Mouse (Mus musculus): ENCODE measurements around the gene Gnb2. TPM values are rescaled to one million over a fixed set of nuclear protein-coding genes. Genes with fewer than 3 reads are reported as not detected.

Gnb2 gene
- total RNA-seq (2021), result 100 to 1,000 TPM; 570 to 583 TPM
- long read RNA-seq, experiment 1, transcript Gnb2-212 (9 exons, 1,569 nt), result minor isoform, 7 of 204 reads
- long read RNA-seq, experiment 1, transcript Gnb2-201 (10 exons, 1,860 nt), result major isoform, 158 of 204 reads
- long read RNA-seq, experiment 1, partial matches to known transcripts, result 16 of 204 reads
- long read RNA-seq, experiment 1, other reads (novel, unspliced or antisense), result 18 of 204 reads
- long read RNA-seq, experiment 2, transcript Gnb2-212 (9 exons, 1,569 nt), result minor isoform, 8 of 169 reads
- long read RNA-seq, experiment 2, transcript Gnb2-201 (10 exons, 1,860 nt), result major isoform, 128 of 169 reads
- long read RNA-seq, experiment 2, partial matches to known transcripts, result 13 of 169 reads
- long read RNA-seq, experiment 2, other reads (novel, unspliced or antisense), result 20 of 169 reads

- intact Hi-C loops (cut with DNase I), result loop anchor here (1.0 to 5.0 kb wide), 4 partner anchors 20 to 634 kb away; partner anchors contain the start of genes Actl6b and Tsc22d4
- TF ChIP-seq CTCF (IDR thresholded peaks at IDR 0.05), result no peak
- DNase-seq (ENCODE audit: extremely low spot score in 1 of 2, low spot score in 2 of 2), result peak; percentile 96
- Histone ChIP-seq H3K27ac (peak within 1 kb of the TSS; percentile 100), H3K4me3 (peak within 1 kb of the TSS; percentile 97)
Measured at GRCm38 (mm10) chr5:137533117-137533827, at the start of gene Gnb2, which contains the start of gene Epo. Gene Gnb2, minus strand, starts transcription at chr5:137533510. Gene Epo, minus strand, starts transcription at chr5:137533242.

- no peak for TF ChIP-seq CTCF (IDR thresholded peaks at IDR 0.05)
- no peak overlapping the region for H3K27ac ChIP-seq
- intact Hi-C loops (cut with DNase I), result no loop called here
- H3K4me3 ChIP-seq, result no peak overlapping the region
- no peak for DNase-seq (ENCODE audit: extremely low spot score in 1 of 2, low spot score in 2 of 2)
Measured at GRCm38 (mm10) chr5:137582702-137583101, 49.4 kb upstream of the Gnb2 start.

- Histone ChIP-seq H3K4me3 (no peak overlapping the region), H3K27ac (no peak overlapping the region)
- TF ChIP-seq CTCF (IDR thresholded peaks at IDR 0.05), result no peak
- DNase-seq (ENCODE audit: extremely low spot score in 1 of 2, low spot score in 2 of 2), result no peak
- intact Hi-C loops (cut with DNase I), result no loop called here
Measured at GRCm38 (mm10) chr5:137580246-137580645, 46.9 kb upstream of the Gnb2 start.

DNA sequence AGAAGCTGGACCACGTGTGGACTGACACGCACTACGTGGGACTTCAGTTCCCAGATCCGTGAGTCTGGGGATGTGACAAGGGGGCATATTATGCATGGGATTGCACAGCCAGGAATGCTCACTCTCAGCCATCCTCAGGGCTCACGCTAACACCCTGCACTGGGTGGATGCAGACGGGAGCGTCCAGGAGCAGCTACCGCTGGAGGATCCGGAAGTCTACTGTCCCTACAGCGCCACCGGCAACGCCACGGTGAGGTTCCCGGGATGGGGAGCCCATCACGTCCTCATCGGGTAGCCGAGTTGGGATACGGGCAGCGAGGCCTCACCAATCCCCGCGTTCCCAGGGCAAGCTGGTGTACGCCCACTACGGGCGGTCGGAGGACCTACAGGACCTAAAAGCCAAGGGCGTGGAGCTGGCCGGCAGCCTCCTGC is 41.2 kb upstream of the Gnb2 start:
- Histone ChIP-seq H3K27ac (peak overlapping the region; percentile 4; the same call in 1 of the 2 replicates), H3K4me3 (peak overlapping the region; percentile 42)
- intact Hi-C loops (cut with DNase I), result loop anchor here (10.0 kb wide), 1 partner anchor 60 kb away; the partner anchor contains the start of gene Gigyf1
- DNase-seq (ENCODE audit: extremely low spot score in 1 of 2, low spot score in 2 of 2), result peak in 1 of 2 experiments; percentile 64
- peak; percentile 45 for TF ChIP-seq CTCF (IDR thresholded peaks at IDR 0.05)

DNA sequence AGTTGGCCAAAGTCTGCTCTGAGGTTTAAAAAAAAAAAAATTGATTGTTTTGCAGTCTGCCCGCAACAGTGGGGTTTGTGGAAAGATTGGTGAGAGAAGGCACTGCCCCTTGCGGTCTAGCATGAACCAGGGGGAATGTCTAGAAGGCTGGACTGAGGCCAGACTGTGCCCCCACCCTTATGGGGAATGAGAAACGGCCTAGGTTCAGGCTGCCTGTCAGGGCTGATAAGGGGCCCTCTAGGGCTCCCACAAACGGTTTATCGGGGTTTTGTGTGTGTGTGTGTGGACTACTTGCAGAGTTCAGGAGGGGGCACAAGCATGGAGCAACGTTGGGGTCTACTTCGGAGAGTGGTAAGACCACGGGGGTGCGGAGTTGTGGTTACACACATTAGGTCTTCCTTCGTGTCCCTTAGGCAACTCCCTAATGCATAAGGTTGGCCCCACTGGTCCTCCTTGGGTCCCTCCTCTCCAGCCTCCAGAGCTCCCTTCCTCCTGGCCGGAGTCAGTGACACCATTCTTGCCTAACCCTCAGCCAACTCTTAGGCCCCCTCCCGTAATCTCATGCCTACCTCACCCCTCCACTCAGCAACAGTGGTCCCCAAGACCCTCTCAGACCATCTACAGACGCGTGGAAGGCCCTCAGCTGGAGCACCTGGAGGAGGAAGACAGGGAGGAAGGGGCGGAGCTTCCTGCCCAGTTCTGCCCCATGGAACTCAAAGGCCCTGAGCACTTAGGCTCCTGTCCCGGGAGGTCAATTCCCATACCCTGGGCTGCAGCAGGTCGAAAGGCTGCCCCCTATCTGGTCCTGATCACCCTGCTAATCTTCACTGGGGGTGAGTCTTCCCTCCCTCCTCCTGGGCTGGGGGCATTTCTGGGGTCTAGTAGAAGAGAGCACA is 37.6 kb upstream of the Gnb2 start:
- DNase-seq (ENCODE audit: extremely low spot score in 1 of 2, low spot score in 2 of 2), result no peak
- H3K4me3 ChIP-seq, result no peak overlapping the region
- no peak overlapping the region for H3K27ac ChIP-seq
- no peak for TF ChIP-seq CTCF (IDR thresholded peaks at IDR 0.05)
- intact Hi-C loops (cut with DNase I), result loop anchor here (10.0 kb wide), 1 partner anchor 56 kb away; the partner anchor contains the start of gene Gigyf1

GRCm38 (mm10) chr5:137570181-137570580 is 36.9 kb upstream of the Gnb2 start:
- H3K27ac ChIP-seq, result no peak overlapping the region
- intact Hi-C loops (cut with DNase I), result loop anchor here (10.0 kb wide), 1 partner anchor 55 kb away; the partner anchor contains the start of gene Gigyf1
- no peak for TF ChIP-seq CTCF (IDR thresholded peaks at IDR 0.05)
- no peak overlapping the region for H3K4me3 ChIP-seq
- DNase-seq (ENCODE audit: extremely low spot score in 1 of 2, low spot score in 2 of 2), result no peak

GRCm38 (mm10) chr5:137569665-137570064 is 36.4 kb upstream of the Gnb2 start, which contains the start of gene Tfr2:
Gene Tfr2, plus strand, starts transcription at chr5:137569840.
- TF ChIP-seq CTCF (IDR thresholded peaks at IDR 0.05), result no peak
- no peak for DNase-seq (ENCODE audit: extremely low spot score in 1 of 2, low spot score in 2 of 2)
- intact Hi-C loops (cut with DNase I), result loop anchor here (10.0 kb wide), 1 partner anchor 55 kb away; the partner anchor contains the start of gene Gigyf1
- no peak within 1 kb of the TSS for H3K27ac ChIP-seq
- H3K4me3 ChIP-seq, result no peak within 1 kb of the TSS

- DNase-seq (ENCODE audit: extremely low spot score in 1 of 2, low spot score in 2 of 2), result no peak
- no peak overlapping the region for H3K4me3 ChIP-seq
- no peak overlapping the region for H3K27ac ChIP-seq
- intact Hi-C loops (cut with DNase I), result no loop called here
- TF ChIP-seq CTCF (IDR thresholded peaks at IDR 0.05), result no peak
Measured at GRCm38 (mm10) chr5:137569031-137569430, 35.7 kb upstream of the Gnb2 start.

DNA sequence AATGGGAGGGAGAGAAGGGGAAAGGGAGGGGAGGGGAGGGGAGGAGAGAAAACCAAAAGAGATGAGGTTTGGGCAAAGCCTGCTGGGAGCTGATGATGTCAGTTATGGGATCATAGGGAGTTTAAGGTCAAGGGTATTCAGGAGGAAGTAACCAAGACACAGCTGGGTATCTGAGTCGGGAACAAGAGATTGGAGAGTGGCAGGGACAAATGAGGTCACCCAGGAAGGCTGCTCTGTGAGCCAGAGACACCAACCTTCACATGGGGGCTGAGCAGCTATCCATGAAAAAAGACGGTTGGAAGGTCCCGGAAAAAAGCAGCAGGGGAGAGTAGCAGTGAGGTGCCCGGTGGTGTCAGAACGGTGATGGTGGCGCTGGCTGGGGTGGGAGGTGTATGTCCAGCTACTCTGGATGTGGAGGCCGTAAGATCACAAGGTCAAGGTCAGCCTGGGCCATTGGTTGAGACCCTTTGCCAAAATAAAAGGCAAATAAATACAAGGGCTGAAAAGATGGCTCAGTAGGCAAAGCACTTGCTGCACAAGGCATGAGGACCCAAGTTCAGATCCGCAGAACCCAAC is 35.0 kb upstream of the Gnb2 start:
- TF ChIP-seq CTCF (IDR thresholded peaks at IDR 0.05), result no peak
- intact Hi-C loops (cut with DNase I), result no loop called here
- Histone ChIP-seq H3K4me3 (no peak overlapping the region), H3K27ac (no peak overlapping the region)
- DNase-seq (ENCODE audit: extremely low spot score in 1 of 2, low spot score in 2 of 2), result no peak

DNA sequence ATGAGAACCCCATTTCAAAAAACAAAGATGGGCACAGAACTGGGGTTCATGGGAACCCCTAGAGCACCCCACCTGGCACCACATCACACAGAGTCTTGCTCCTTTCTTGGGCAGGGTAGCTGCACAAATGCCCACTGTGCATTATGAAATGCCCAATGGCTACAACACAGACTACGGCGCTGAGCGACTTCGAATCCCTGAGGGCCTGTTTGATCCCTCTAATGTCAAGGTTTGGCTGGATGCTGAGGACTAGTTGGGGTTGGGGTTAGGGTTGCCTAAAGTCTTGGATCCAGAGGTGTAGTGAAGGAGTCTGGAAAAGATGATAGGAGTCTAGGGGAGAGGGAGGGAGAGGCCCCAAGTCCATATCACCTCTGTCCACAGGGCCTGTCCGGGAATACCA is 33.1 kb upstream of the Gnb2 start:
- Histone ChIP-seq H3K27ac (no peak overlapping the region), H3K4me3 (no peak overlapping the region)
- TF ChIP-seq CTCF (IDR thresholded peaks at IDR 0.05), result no peak
- no peak for DNase-seq (ENCODE audit: extremely low spot score in 1 of 2, low spot score in 2 of 2)
- intact Hi-C loops (cut with DNase I), result no loop called here

DNA sequence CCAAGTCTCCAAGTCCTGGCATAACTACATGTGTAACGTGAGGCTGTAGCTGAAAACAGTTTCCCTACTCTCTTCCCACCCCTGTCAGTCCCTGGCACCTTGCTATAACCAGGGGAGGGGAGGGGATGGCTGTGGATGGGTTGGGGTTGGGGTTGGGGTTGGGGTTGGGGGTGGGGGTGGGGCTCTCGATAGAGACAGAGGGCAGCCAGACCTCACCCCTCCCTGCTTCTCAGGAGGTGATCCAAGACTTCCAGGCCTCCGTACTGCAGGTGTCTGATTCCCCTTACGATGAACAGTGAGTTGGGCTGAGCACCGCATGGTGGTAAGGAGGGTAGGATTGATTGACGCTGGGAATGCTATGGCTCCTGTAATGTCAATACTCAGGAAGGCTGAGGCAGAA is 32.4 kb upstream of the Gnb2 start:
- intact Hi-C loops (cut with DNase I), result no loop called here
- TF ChIP-seq CTCF (IDR thresholded peaks at IDR 0.05), result no peak
- DNase-seq (ENCODE audit: extremely low spot score in 1 of 2, low spot score in 2 of 2), result no peak
- Histone ChIP-seq H3K4me3 (no peak overlapping the region), H3K27ac (no peak overlapping the region)
